Mouse (Mus musculus) gastrocnemius, postnatal 25 days (tissue): ENCODE measurements around the gene Plk2. TPM values are rescaled to one million over a fixed set of nuclear protein-coding genes. Genes with fewer than 3 reads are reported as not detected.
"Not testable (repeated sequence)": the region's sequence is repeated elsewhere in the genome, so short reads cannot be mapped to it uniquely, and the experiment has no call there.

Source experiments
- DNase-seq: peaks from one replicate; pipeline ENCODE4 v3.0.0; 2022
- long read RNA-seq, 2 experiments: library from polyadenylated mRNA; stranded (forward); transcript quantifications; one replicate each; pipeline ENCODE4 v2.0.0; 2021
- total RNA-seq, 2 experiments: library from RNA; stranded (reverse); gene quantifications; 1 replicate in 1 of 2; 2 replicates in 1 of 2; pipeline ENCODE4 v1.2.3; 2021

Plk2 gene
- 1 to 10 TPM; 8.0 to 9.5 TPM for total RNA-seq
- long read RNA-seq, experiment 1, transcript Plk2-201 (14 exons, 2,800 nt) = major isoform, 5 of 5 reads
- long read RNA-seq, experiment 1, partial matches to known transcripts = 0 of 5 reads
- long read RNA-seq, experiment 1, other reads (novel, unspliced or antisense) = 0 of 5 reads
- long read RNA-seq, experiment 2, transcript Plk2-201 (14 exons, 2,800 nt) = major isoform, 31 of 35 reads
- long read RNA-seq, experiment 2, partial matches to known transcripts = 2 of 35 reads
- long read RNA-seq, experiment 2, other reads (novel, unspliced or antisense) = 2 of 35 reads

GRCm38 (mm10) chr13:110394291-110395178 is at the start of gene Plk2:
Plk2 (plus strand) TSS chr13:110395046.
- peak; percentile 90 for DNase-seq

GRCm38 (mm10) chr13:110346707-110347106 is 48.1 kb upstream of the Plk2 start:
- DNase-seq = no peak

- no peak for DNase-seq
Measured at GRCm38 (mm10) chr13:110351051-110351450, 43.8 kb upstream of the Plk2 start.

GRCm38 (mm10) chr13:110356941-110357340 is 37.9 kb upstream of the Plk2 start, which contains the start of gene Gapt:
Gapt (minus strand) TSS chr13:110357199.
- no peak for DNase-seq

- DNase-seq = no peak
Measured at GRCm38 (mm10) chr13:110363722-110364121, 31.1 kb upstream of the Plk2 start.

- no peak for DNase-seq
Measured at GRCm38 (mm10) chr13:110366477-110366876, 28.4 kb upstream of the Plk2 start.

GRCm38 (mm10) chr13:110367961-110368555 is 26.8 kb upstream of the Plk2 start:
- no peak for DNase-seq

GRCm38 (mm10) chr13:110368556-110369040 is 26.2 kb upstream of the Plk2 start:
- not testable (repeated sequence) for DNase-seq

- no peak for DNase-seq
Measured at GRCm38 (mm10) chr13:110369673-110370072, 25.2 kb upstream of the Plk2 start.

GRCm38 (mm10) chr13:110382447-110382901 is 12.4 kb upstream of the Plk2 start:
- no peak for DNase-seq

GRCm38 (mm10) chr13:110384514-110384913 is 10.3 kb upstream of the Plk2 start:
- no peak for DNase-seq

- no peak for DNase-seq
Measured at GRCm38 (mm10) chr13:110392210-110392609, 2.6 kb upstream of the Plk2 start.

GRCm38 (mm10) chr13:110392631-110393030 is 2.2 kb upstream of the Plk2 start:
- no peak for DNase-seq

- no peak for DNase-seq
Measured at GRCm38 (mm10) chr13:110395179-110395794, 441 bp downstream of the Plk2 start.

- DNase-seq = no peak
Measured at GRCm38 (mm10) chr13:110395916-110396685, 1.3 kb downstream of the Plk2 start.

GRCm38 (mm10) chr13:110397750-110398149 is 2.9 kb downstream of the Plk2 start:
- DNase-seq = no peak

GRCm38 (mm10) chr13:110398513-110399270 is 3.8 kb downstream of the Plk2 start:
- no peak for DNase-seq

- DNase-seq = no peak
Measured at GRCm38 (mm10) chr13:110401443-110401842, 6.6 kb downstream of the Plk2 start.

- DNase-seq = no peak
Measured at GRCm38 (mm10) chr13:110401877-110402276, 7.0 kb downstream of the Plk2 start.

- DNase-seq = no peak
Measured at GRCm38 (mm10) chr13:110404059-110404458, 9.2 kb downstream of the Plk2 start.
